Mouse (Mus musculus) myocyte (in vitro differentiated cells): ENCODE results near the gene Uvrag. TPM values are rescaled to one million over a fixed set of nuclear protein-coding genes. Genes with fewer than 3 reads are reported as not detected.

Experiments used
- H3K27me3 ChIP-seq: one replicate; pipeline ENCODE4 v1.6.1; 2011; ENCODE audit not compliant: control insufficient read depth, insufficient read depth, insufficient read length
- H3K36me3 ChIP-seq: one replicate; pipeline ENCODE4 v1.6.1; 2011; ENCODE audit not compliant: control insufficient read depth, insufficient read depth
- H3K4me2 ChIP-seq: one replicate; pipeline ENCODE4 v1.6.1; 2011; ENCODE audit warnings: low read depth, control low read depth
- H3K4me3 ChIP-seq: one replicate; pipeline ENCODE4 v1.5.1; 2011; ENCODE audit warnings: mild to moderate bottlenecking, control low read depth, moderate library complexity
- H3K79me2 ChIP-seq: one replicate; pipeline ENCODE4 v1.6.1; 2011; ENCODE audit not compliant: control insufficient read depth, insufficient read depth
- H3ac ChIP-seq: one replicate; pipeline ENCODE4 v1.6.1; 2011; ENCODE audit not compliant: control insufficient read depth, insufficient read length
- CEBPB ChIP-seq: IDR thresholded peaks from 2 replicates; pipeline ENCODE4 v1.6.1; 2011; ENCODE audit warnings: mild to moderate bottlenecking, moderate library complexity; ENCODE audit not compliant: poor library complexity, insufficient read depth, severe bottlenecking
- E2F4 ChIP-seq: IDR thresholded peaks from one replicate; pipeline ENCODE4 v1.6.1; 2011; ENCODE audit warnings: mild to moderate bottlenecking, control low read depth, moderate library complexity; ENCODE audit not compliant: insufficient read depth
- MAX ChIP-seq: IDR thresholded peaks from one replicate; pipeline ENCODE4 v1.6.1; 2011; ENCODE audit warnings: low read depth, mild to moderate bottlenecking, control low read depth
- MYOD1 ChIP-seq, 3 experiments: IDR thresholded peaks; one replicate each; pipeline ENCODE4 v1.6.1; 2011; ENCODE audit warnings: control low read depth in 2 of 3, low read depth in 2 of 3, mild to moderate bottlenecking in 2 of 3, moderate library complexity in 1 of 3; ENCODE audit not compliant: insufficient read length in 2 of 3, control insufficient read depth in 1 of 3
- MYOG ChIP-seq, 3 experiments: IDR thresholded peaks; one replicate each; pipeline ENCODE4 v1.6.1; 2011; ENCODE audit warnings: control low read depth in 2 of 3, low read depth in 2 of 3, mild to moderate bottlenecking in 2 of 3; ENCODE audit not compliant: insufficient read length in 2 of 3, control insufficient read depth in 1 of 3, insufficient read depth in 1 of 3
- POLR2A ChIP-seq: IDR thresholded peaks from one replicate; pipeline ENCODE4 v1.6.1; 2011; ENCODE audit warnings: low read depth, mild to moderate bottlenecking, control low read depth, moderate library complexity; ENCODE audit not compliant: insufficient read length
- POLR2AphosphoS2 ChIP-seq: IDR thresholded peaks from one replicate; pipeline ENCODE4 v1.6.1; 2011; ENCODE audit warnings: low read depth, control low read depth; ENCODE audit not compliant: insufficient read length
- REST ChIP-seq: IDR thresholded peaks from one replicate; pipeline ENCODE4 v1.6.1; 2011; ENCODE audit warnings: mild to moderate bottlenecking, control low read depth, moderate library complexity; ENCODE audit not compliant: insufficient read depth, insufficient read length
- SRF ChIP-seq: IDR thresholded peaks from one replicate; pipeline ENCODE4 v1.6.1; 2011; ENCODE audit warnings: low read depth; ENCODE audit not compliant: control insufficient read depth, insufficient read length
- TCF12 ChIP-seq: IDR thresholded peaks from one replicate; pipeline ENCODE4 v1.6.1; 2011; ENCODE audit warnings: mild to moderate bottlenecking, control low read depth; ENCODE audit not compliant: poor library complexity, insufficient read depth, severe bottlenecking
- TCF3 ChIP-seq: IDR thresholded peaks from one replicate; pipeline ENCODE4 v1.6.1; 2011; ENCODE audit warnings: low read depth, control low read depth; ENCODE audit not compliant: insufficient read length
- USF1 ChIP-seq: IDR thresholded peaks from one replicate; pipeline ENCODE4 v1.6.1; 2011; ENCODE audit warnings: low read depth, mild to moderate bottlenecking, control low read depth, moderate library complexity
- polyA plus RNA-seq: library from polyadenylated mRNA; unstranded; fragments of >200 nt; fragmentation: generic; extraction: Trizol; gene quantifications from one replicate; pipeline ENCODE4 v1.2.1, GENCODE M21; 2012; ENCODE audit warnings: missing spikeins

The Uvrag gene
- polyA plus RNA-seq, 1 experiment, result 9.0 TPM

GRCm38 (mm10) chr7:98997760-98998159, 143.2 kb downstream of the Uvrag start:
- H3ac ChIP-seq, result no peak overlapping the region
- H3K27me3 ChIP-seq, result no peaks in the 10 kb centered on the region
- no peak overlapping the region for H3K4me3 ChIP-seq
- H3K4me2 ChIP-seq, result no peak overlapping the region
- no peaks in the 10 kb centered on the region for H3K36me3 ChIP-seq
- H3K79me2 ChIP-seq, result no peaks in the 10 kb centered on the region
- TF ChIP-seq CEBPB (no peak), POLR2AphosphoS2 (no peak), TCF3 (no peak)

- Histone ChIP-seq H3K4me2 (no peak overlapping the region), H3ac (no peak overlapping the region), H3K79me2 (no peaks in the 10 kb centered on the region), H3K27me3 (no peaks in the 10 kb centered on the region), H3K4me3 (no peak overlapping the region), H3K36me3 (no peaks in the 10 kb centered on the region)
- TF ChIP-seq SRF (no peak), MYOG (IDR thresholded peaks at IDR 0.05; ENCODE audit: control insufficient read depth in 1 of 3, insufficient read depth in 1 of 3, insufficient read length in 2 of 3, low read depth in 2 of 3) (no peak), POLR2AphosphoS2 (no peak), MYOD1 (IDR thresholded peaks at IDR 0.05; ENCODE audit: control insufficient read depth in 1 of 3, insufficient read length in 2 of 3, low read depth in 2 of 3) (no peak)
Observed at GRCm38 (mm10) chr7:98996791-98997190, 144.2 kb downstream of the Uvrag start.

GRCm38 (mm10) chr7:98995126-98995727, 145.7 kb downstream of the Uvrag start:
- H3K4me3 ChIP-seq, result no peak overlapping the region
- H3K36me3 ChIP-seq, result peaks cover 7% of the 10 kb centered on the region
- H3K27me3 ChIP-seq, result no peaks in the 10 kb centered on the region
- no peak overlapping the region for H3ac ChIP-seq
- H3K79me2 ChIP-seq, result no peaks in the 10 kb centered on the region
- no peak overlapping the region for H3K4me2 ChIP-seq
- TF ChIP-seq MAX (no peak), CEBPB (no peak), TCF3 (no peak), REST (no peak), SRF (no peak), MYOD1 (IDR thresholded peaks at IDR 0.05; ENCODE audit: control insufficient read depth in 1 of 3, insufficient read length in 2 of 3, low read depth in 2 of 3) (no peak), POLR2AphosphoS2 (no peak)

- H3K27me3 ChIP-seq, result no peaks in the 10 kb centered on the region
- no peak overlapping the region for H3K4me2 ChIP-seq
- no peak overlapping the region for H3ac ChIP-seq
- H3K36me3 ChIP-seq, result peaks cover 7% of the 10 kb centered on the region
- no peak overlapping the region for H3K4me3 ChIP-seq
- no peak for TF ChIP-seq MYOD1 (IDR thresholded peaks at IDR 0.05; ENCODE audit: control insufficient read depth in 1 of 3, insufficient read length in 2 of 3, low read depth in 2 of 3)
- no peak for TF ChIP-seq CEBPB
- no peak for TF ChIP-seq MYOG (IDR thresholded peaks at IDR 0.05; ENCODE audit: control insufficient read depth in 1 of 3, insufficient read depth in 1 of 3, insufficient read length in 2 of 3, low read depth in 2 of 3)
- no peak for TF ChIP-seq MAX
- TF ChIP-seq E2F4, result no peak
- no peak for TF ChIP-seq POLR2A
- TF ChIP-seq REST, result no peak
- no peak for TF ChIP-seq USF1
- TF ChIP-seq POLR2AphosphoS2, result no peak
- no peak for TF ChIP-seq TCF3
- no peak for TF ChIP-seq TCF12
- TF ChIP-seq SRF, result no peak
- no peaks in the 10 kb centered on the region for H3K79me2 ChIP-seq
Observed at GRCm38 (mm10) chr7:98994137-98994536, 146.8 kb downstream of the Uvrag start.

- no peak overlapping the region for H3ac ChIP-seq
- no peaks in the 10 kb centered on the region for H3K27me3 ChIP-seq
- no peak overlapping the region for H3K4me2 ChIP-seq
- no peak overlapping the region for H3K4me3 ChIP-seq
- TF ChIP-seq MYOG (IDR thresholded peaks at IDR 0.05; ENCODE audit: control insufficient read depth in 1 of 3, insufficient read depth in 1 of 3, insufficient read length in 2 of 3, low read depth in 2 of 3) (no peak), TCF12 (no peak), MAX (no peak), SRF (no peak), TCF3 (no peak), USF1 (no peak), REST (no peak), POLR2A (no peak), MYOD1 (IDR thresholded peaks at IDR 0.05; ENCODE audit: control insufficient read depth in 1 of 3, insufficient read length in 2 of 3, low read depth in 2 of 3) (no peak), CEBPB (no peak), POLR2AphosphoS2 (no peak), E2F4 (no peak)
- H3K79me2 ChIP-seq, result no peaks in the 10 kb centered on the region
- peaks cover 7% of the 10 kb centered on the region for H3K36me3 ChIP-seq
Observed at GRCm38 (mm10) chr7:98993395-98993794, 147.5 kb downstream of the Uvrag start.
